Mouse (Mus musculus) neural tube, embryonic 10.5 days (tissue): ENCODE measurements around the gene Taok1.
A peak's percentile ranks its signal among the peaks of the same experiment; 100 is the strongest.

Experiments
- DNase-seq: peaks from one replicate; pipeline ENCODE4 v3.0.0-alpha.2; 2017; ENCODE audit warnings: low spot score; ENCODE audit errors: extremely low spot score

The Taok1 gene

DNA sequence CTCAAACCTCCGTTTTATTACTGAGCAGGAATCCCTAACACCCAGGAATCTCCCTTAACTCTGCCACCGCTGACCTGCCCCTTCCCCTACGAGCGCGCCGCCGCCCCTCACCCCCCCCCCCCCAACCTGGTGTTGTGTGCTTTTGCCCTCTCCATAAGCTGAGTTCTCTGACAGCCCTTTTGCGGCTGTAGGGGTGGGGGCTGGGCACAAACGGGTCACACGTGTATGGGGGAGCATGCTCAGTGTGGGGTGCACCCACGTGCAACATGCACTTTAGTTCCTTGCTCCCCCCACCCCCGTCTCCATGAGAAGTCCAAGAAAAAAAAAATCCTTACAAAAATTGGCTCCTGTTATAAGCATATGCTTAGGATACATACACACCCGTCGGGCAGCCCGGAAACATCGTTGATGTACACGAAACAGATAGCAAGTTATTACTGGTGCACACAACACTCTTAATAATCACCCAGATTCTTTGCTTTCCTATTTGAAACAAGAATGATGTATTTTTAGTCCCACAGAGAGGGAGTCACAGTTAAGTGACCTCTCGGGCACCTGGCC is 115.2 kb downstream of the Taok1 start:
- DNase-seq = peak; percentile 38

DNA sequence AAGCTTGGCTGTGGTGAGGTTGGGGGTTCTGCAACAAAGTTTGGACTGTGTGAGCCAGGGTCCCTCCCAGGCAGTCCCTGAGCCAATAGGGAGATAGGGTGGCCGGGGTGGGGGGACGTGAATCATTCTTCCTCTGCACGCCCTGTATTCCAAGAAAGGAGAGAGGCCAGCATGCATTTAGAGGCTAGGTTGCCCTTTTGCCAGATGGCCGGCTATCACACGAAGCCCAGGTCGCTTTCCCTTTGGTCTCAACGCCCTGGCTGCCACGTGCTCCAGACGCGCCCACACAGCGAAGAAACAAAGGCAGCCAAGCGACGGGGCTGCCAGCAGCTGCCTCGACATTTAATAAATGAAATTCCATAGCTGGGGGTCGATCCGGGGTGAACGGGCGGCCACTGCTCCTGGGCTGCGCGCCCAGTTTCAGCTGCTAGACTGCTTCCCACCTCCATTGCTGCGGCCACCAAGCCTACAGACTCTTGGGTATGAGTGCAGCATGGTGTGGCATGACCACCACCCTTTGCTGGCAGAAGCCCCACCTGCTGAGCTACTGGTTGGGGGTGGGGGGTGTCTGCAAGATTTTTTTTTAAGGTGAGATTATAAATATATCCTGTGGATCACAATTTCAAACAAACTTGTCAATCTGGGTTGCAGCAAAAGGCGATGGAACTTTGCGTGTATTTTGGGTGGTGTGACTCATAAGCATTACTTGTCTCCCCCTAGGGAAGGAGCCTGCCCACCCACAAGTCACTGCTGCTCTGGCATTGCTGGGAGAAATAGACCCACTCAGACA is 115.9 kb downstream of the Taok1 start:
- no peak for DNase-seq

DNA sequence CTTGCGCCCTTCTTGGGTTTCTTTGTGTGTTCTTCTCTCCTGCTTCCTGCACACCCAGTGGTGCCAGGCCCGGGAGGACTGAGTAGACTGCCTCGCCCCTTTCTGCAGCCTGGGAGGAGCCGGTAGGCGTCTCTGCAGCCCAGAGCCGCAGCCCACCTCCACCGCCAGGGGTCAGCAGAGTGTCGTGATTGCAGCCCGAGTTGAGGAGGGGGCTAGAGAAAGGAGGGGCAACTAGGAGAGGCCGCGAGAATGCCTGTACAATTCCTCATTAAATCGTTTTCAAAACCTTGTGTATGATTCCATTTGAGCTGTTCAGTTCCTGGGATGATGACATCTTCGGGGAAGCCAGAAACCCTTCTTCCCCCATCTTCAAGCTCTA is 116.5 kb downstream of the Taok1 start:
- peak; percentile 98 for DNase-seq

DNA sequence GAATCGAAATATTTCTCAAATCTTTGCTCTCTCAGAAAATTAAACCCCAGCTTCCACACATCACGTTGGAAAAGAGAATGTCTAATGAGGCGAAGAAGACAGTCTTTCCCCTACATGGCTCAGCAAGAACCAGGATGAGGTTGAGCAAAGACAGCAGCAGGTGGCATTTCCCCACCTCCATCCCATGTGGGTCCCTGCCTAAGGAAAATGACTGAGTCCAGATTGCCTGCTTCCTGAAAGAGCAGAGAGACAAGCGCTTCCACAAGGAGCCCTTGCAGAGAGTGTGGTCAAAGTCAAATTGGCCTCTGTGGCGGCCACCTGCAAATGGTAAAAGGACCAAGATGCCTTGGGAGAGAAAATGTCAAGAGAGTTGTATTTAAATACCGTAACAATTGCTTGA is 117.2 kb downstream of the Taok1 start:
- no peak for DNase-seq

DNA sequence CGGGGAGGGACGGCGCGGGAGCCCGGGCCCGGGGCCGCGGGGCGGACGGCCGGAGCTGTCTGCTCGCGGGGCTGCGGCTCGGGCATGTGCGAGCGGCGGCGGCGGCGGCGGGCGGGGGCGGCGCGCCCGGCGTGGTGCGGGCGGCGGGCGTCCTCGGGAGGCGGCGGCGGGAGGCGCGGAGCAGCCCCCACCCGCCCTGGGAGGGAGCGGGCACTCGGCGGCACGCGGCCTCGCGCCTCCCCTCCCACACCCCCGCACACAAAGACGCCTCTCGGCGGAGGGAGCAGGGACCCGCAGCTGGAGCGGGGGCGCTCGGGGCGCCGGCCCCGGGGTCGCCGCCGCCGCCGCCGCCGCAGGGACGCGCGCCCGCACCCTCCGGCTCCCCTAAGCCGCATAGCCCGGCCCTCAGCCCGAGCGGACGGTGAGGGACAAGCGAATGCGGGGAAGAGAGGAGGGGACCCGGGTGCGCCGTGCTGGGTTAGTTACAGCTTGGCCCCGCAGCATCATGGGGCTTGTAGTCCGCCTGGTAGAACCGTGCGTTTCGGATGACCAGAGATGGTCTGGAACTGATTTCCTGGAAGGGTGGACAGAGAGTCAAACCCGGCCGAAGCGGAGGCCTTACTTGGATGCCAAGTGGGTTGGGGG is 117.9 kb downstream of the Taok1 start, which contains the start of gene Ankrd13b:
Ankrd13b (minus strand) TSS at position 88 of the 645 bp plus-strand sequence.
- DNase-seq = peak; percentile 83

DNA sequence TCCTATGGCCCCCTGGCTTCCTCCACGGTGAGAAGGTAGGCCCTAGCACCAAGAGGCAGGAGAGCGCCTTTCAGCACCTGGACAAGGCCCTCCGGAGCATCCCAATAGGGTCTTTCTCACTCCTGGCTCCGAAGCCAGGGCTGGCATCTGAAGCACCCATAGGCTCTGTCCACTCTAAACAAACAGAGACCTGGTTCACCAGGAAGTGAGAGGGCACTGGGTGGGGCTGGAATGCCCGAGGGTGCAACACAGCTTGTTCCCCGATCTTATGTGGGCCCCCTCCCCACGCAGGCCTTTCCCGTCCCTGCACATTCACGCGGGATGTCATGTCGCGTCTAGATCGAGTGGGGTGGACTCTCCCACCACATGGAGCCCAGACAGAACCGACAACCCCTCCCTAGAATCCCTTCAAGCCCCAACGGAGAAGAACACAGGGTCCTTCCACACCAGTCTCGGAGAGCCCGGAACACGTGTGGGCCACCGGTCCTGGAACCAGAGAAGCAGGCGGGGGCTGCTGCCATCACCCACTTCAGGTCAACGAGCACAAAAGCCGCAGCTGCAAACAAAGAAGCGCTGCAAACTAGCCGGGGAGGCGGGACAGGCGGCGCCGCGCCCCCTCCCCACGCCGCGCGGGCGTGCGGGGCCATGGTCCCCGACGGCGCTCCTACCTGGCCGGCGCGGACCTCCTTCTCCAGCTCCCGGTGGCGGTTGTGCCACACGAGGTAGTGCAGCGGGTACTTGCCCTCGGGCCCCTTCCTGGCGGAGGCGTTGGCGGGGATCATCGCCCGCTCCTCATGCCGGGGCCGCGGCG is 118.6 kb downstream of the Taok1 start:
- peak; percentile 62 for DNase-seq

DNA sequence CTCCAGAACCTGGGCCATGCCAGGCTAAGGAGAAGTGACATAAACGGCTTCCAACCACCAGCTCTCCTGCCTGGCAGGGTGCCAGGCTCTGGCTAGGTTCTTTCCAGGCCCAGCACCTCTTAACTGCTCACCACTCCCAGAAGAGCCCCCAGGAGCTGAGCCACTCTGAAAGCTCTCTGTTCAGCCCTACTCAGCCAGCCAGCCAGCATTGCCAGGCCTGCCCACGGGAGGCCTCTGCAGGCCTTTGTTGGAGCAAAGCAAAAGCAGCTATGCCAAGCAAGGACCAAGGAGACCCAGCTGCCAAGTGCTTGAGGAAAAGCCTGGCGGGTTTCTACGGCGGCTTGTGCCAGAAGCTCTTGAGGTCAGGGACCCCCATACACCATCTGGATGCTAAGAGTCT is 120.8 kb downstream of the Taok1 start:
- DNase-seq = no peak

DNA sequence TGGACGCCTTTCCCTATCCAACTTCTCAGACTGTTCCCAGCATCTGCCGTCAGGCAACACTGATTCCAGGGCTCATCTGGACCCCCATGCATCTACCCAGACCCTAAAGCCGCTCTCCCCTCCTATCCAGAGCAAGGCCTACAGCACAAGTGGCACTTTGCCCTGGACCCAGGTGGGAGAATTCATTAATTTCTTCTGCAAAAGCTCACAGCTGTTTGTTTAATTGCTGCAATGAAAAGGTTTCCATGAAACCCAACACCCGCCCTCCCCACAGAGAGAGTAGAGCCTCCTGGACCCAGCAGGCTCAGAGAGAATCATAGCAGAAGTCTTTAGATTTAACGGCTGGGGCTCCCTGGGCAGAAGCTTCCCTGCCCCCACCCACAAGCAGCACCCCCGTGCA is 122.4 kb downstream of the Taok1 start:
- no peak for DNase-seq

DNA sequence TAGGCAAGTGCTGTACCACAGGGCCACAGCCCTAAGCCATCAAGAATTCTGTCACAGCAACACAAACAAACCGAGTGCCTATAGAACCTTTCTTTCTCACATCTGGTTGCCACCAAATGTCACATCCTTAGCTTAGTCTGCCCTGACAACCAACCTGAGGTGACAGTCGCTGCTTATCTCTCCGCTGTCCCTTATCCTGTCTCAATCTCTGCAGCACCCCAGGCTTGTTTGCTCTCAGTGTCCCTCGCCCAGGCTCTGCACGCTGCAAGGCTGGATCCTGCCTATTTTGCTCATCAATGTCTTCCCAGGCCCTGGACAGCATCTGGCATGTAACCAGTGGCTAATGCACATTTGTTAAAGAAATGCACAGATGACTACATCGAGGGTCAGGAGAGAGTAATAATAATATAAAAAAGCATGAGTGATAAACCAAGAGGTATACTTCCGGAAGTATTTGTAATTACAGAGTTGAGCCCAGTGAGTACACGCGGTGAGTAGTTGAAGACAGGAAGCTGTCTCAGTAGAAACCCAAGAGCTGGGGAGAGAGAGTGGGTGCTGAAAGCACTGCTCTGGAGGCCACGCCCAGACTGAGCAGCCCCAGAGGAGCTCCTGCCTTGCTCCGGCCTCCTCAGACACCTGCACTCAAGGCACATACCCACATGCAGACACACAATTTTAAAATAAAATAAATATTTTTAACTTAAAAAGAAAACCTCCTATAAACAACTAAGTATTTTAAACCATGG is 123.9 kb downstream of the Taok1 start:
- no peak for DNase-seq

DNA sequence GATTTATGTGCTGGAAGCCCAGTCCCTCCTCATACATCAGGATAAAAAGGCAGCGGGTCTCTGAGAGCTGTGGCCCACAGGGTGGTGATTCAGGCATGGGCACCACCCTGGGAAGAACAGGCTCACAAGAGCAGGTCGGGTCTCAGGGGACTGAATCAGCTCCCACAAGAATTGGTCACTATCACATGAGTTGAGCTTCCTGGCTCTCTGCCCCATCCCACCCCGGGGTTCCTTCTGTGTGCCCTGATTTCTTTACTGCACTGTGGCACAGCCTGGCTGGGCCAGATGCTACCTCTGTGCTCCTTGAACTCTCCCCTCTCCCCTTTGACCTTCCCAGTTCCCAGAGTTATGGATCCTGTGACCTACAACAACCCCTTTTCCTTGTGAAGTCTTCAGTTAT is 124.6 kb downstream of the Taok1 start:
- DNase-seq = no peak
